Mouse (Mus musculus) liver, postnatal 0 days (tissue): Measurements from ENCODE around the gene Mogat2. TPM values are rescaled to one million over a fixed set of nuclear protein-coding genes. Genes with fewer than 3 reads are reported as not detected.

Experiments
- ATAC-seq: fragments of 200-750 bp; cut with Nextera tagmentation; 2 replicates; pipeline ENCODE4 v1.8.0; 2017; ENCODE audit warnings: mild to moderate bottlenecking, moderate library complexity
- DNase-seq: peaks from one replicate; pipeline ENCODE4 v3.0.0-alpha.2; 2016
- H3K27ac ChIP-seq: fragments of 300-500 bp; sonication (generic); 2 replicates; pipeline ENCODE4 v1.5.1; 2014; ENCODE audit warnings: antibody characterized with exemption, moderate library complexity, mild to moderate bottlenecking, low read depth
- H3K27me3 ChIP-seq: fragments of 300-500 bp; sonication (generic); 2 replicates; pipeline ENCODE4 v1.6.1; 2014; ENCODE audit warnings: low read length, control low read depth, mixed read lengths; ENCODE audit not compliant: insufficient read depth
- H3K36me3 ChIP-seq: fragments of 300-500 bp; sonication (generic); replicated peaks from 2 replicates; pipeline ENCODE4 v1.6.1; 2014; ENCODE audit warnings: mild to moderate bottlenecking, control low read depth, low read length, moderate library complexity, mixed read lengths; ENCODE audit not compliant: insufficient read depth
- H3K4me1 ChIP-seq: fragments of 300-500 bp; sonication (generic); 2 replicates; pipeline ENCODE4 v1.6.1; 2014; ENCODE audit warnings: antibody characterized with exemption, mild to moderate bottlenecking, control low read depth; ENCODE audit not compliant: insufficient read depth
- H3K4me2 ChIP-seq: fragments of 300-500 bp; sonication (generic); 2 replicates; pipeline ENCODE4 v1.6.1; 2014; ENCODE audit warnings: low read depth, mild to moderate bottlenecking, low read length, moderate library complexity, mixed read lengths
- H3K4me3 ChIP-seq: fragments of 300-500 bp; sonication (generic); 2 replicates; pipeline ENCODE4 v1.5.1; 2014; ENCODE audit warnings: low read depth, low read length
- H3K9ac ChIP-seq: fragments of 300-500 bp; sonication (generic); replicated peaks from 2 replicates; pipeline ENCODE4 v1.6.1; 2014; ENCODE audit warnings: mild to moderate bottlenecking, moderate library complexity
- H3K9me3 ChIP-seq: fragments of 300-500 bp; sonication (generic); 2 replicates; pipeline ENCODE4 v1.6.1; 2016; ENCODE audit warnings: mild to moderate bottlenecking, control low read depth, low read length, mixed read lengths
- CTCF ChIP-seq: sonication (generic); IDR thresholded peaks from 2 replicates; pipeline ENCODE4 v1.5.1; 2016; ENCODE audit warnings: antibody characterized with exemption, low read depth
- EP300 ChIP-seq: IDR thresholded peaks from 2 replicates; pipeline ENCODE4 v1.6.1; 2016; ENCODE audit warnings: antibody characterized with exemption, low read depth, mild to moderate bottlenecking
- WGBS: fragments of 180-500 bp; shearing (Covaris S2); extraction: QIAGEN DNeasy Blood & Tissue Kit; methylation state at CpG from one replicate; pipeline ENCODE4 v1.1.7; 2014; ENCODE audit not compliant: insufficient replicate concordance; 5-methylcytosine and 5-hydroxymethylcytosine counted together
- polyA plus RNA-seq: library from polyadenylated mRNA; unstranded; fragments of >200 nt; fragmentation: Nextera tagmentation; extraction: Ambion mirVana; gene quantifications from 2 replicates; pipeline ENCODE4 v1.2.1, GENCODE M21; 2015

Mogat2 gene
- polyA plus RNA-seq, 1 experiment from 2014 or later = 4.0 TPM

GRCm38 (mm10) chr7:99179271-99179670 is 59.1 kb downstream of the Mogat2 start:
- 0 out of 2 replicates have a peak overlapping the region, but pooled peaks have one; percentile 26 for H3K27ac ChIP-seq
- ATAC-seq (no peak), DNase-seq (no peak)
- no peaks in the 10 kb centered on the region for H3K27me3 ChIP-seq
- H3K9me3 ChIP-seq = no peaks in the 10 kb centered on the region
- H3K4me2 ChIP-seq = peak overlapping the region; percentile 86
- TF ChIP-seq EP300 = no peak
- no peak for TF ChIP-seq CTCF
- peak overlapping the region; percentile 67 for H3K4me3 ChIP-seq
- H3K4me1 ChIP-seq = peaks cover 20% of the 10 kb centered on the region
- H3K9ac ChIP-seq = peak overlapping the region; percentile 59
- H3K36me3 ChIP-seq = 0 out of 2 replicates have a peak, but pooled peaks cover 2% of the 10 kb centered on the region
- 74% methylated on average over 9 of the region's 9 CpGs for WGBS

GRCm38 (mm10) chr7:99177386-99177785 is 61.0 kb downstream of the Mogat2 start:
- H3K36me3 ChIP-seq = peaks cover 2% of the 10 kb centered on the region; the same call in 1 of the 2 replicates

GRCm38 (mm10) chr7:99175666-99176065 is 62.8 kb downstream of the Mogat2 start:
- Histone ChIP-seq H3K27ac (peak overlapping the region; percentile 30; the same call in 1 of the 2 replicates), H3K9me3 (no peaks in the 10 kb centered on the region), H3K4me2 (no peak overlapping the region), H3K9ac (no peak overlapping the region), H3K27me3 (no peaks in the 10 kb centered on the region), H3K4me3 (no peak overlapping the region), H3K4me1 (peaks cover 30% of the 10 kb centered on the region), H3K36me3 (peaks cover 2% of the 10 kb centered on the region; the same call in 1 of the 2 replicates)
- TF ChIP-seq EP300 = no peak
- TF ChIP-seq CTCF = no peak
- no peak for ATAC-seq
- WGBS = 68% methylated on average over 9 of the region's 9 CpGs
- DNase-seq = peak; percentile 12

More at GRCm38 (mm10) chr7:99177386-99177785, 61.0 kb downstream of the Mogat2 start:
- no peaks in the 10 kb centered on the region for H3K27me3 ChIP-seq
- ATAC-seq (no peak), DNase-seq (no peak)
- H3K9ac ChIP-seq = no peak overlapping the region
- no peak overlapping the region for H3K4me2 ChIP-seq
- H3K27ac ChIP-seq = no peak overlapping the region
- H3K9me3 ChIP-seq = no peaks in the 10 kb centered on the region
- no peak for TF ChIP-seq CTCF
- no peak for TF ChIP-seq EP300
- 69% methylated on average over 5 of the region's 5 CpGs for WGBS
- H3K4me1 ChIP-seq = peaks cover 32% of the 10 kb centered on the region
- H3K4me3 ChIP-seq = no peak overlapping the region

GRCm38 (mm10) chr7:99175118-99175517 is 63.3 kb downstream of the Mogat2 start:
- H3K27ac ChIP-seq = peak overlapping the region; percentile 11
- H3K9me3 ChIP-seq = no peaks in the 10 kb centered on the region
- no peaks in the 10 kb centered on the region for H3K27me3 ChIP-seq
- no peak overlapping the region for H3K4me2 ChIP-seq
- DNase-seq = peak; percentile 10
- no peak for ATAC-seq
- WGBS = 72% methylated on average over 11 of the region's 11 CpGs
- H3K36me3 ChIP-seq = peaks cover 2% of the 10 kb centered on the region; the same call in 1 of the 2 replicates
- TF ChIP-seq EP300 = no peak
- TF ChIP-seq CTCF = no peak
- H3K4me3 ChIP-seq = no peak overlapping the region
- peaks cover 30% of the 10 kb centered on the region for H3K4me1 ChIP-seq
- no peak overlapping the region for H3K9ac ChIP-seq

GRCm38 (mm10) chr7:99174006-99174405 is 64.4 kb downstream of the Mogat2 start:
- Histone ChIP-seq H3K9ac (no peak overlapping the region), H3K4me1 (peaks cover 33% of the 10 kb centered on the region), H3K4me2 (peak overlapping the region; percentile 8; the same call in 1 of the 2 replicates), H3K9me3 (no peaks in the 10 kb centered on the region), H3K27me3 (no peaks in the 10 kb centered on the region), H3K4me3 (no peak overlapping the region), H3K36me3 (peaks cover 2% of the 10 kb centered on the region; the same call in 1 of the 2 replicates), H3K27ac (peak overlapping the region; percentile 67)
- no peak for TF ChIP-seq CTCF
- TF ChIP-seq EP300 = no peak
- DNase-seq (no peak), ATAC-seq (no peak)
- WGBS = 78% methylated on average over 4 of the region's 4 CpGs

- H3K4me3 ChIP-seq = no peak overlapping the region
- ATAC-seq (no peak), DNase-seq (no peak)
- H3K36me3 ChIP-seq = peaks cover 2% of the 10 kb centered on the region; the same call in 1 of the 2 replicates
- TF ChIP-seq CTCF (no peak), EP300 (no peak)
- peaks cover 38% of the 10 kb centered on the region for H3K4me1 ChIP-seq
- peak overlapping the region; percentile 67 for H3K27ac ChIP-seq
- no peaks in the 10 kb centered on the region for H3K27me3 ChIP-seq
- no peaks in the 10 kb centered on the region for H3K9me3 ChIP-seq
- H3K4me2 ChIP-seq = no peak overlapping the region
- 39% methylated on average over 6 of the region's 6 CpGs for WGBS
- no peak overlapping the region for H3K9ac ChIP-seq
These were observed 65.5 kb downstream of the Mogat2 start for GRCm38 (mm10) chr7:99172898-99173297.
